Mouse (Mus musculus): Measurements from ENCODE around the gene Rad54l.

The Rad54l gene

DNA sequence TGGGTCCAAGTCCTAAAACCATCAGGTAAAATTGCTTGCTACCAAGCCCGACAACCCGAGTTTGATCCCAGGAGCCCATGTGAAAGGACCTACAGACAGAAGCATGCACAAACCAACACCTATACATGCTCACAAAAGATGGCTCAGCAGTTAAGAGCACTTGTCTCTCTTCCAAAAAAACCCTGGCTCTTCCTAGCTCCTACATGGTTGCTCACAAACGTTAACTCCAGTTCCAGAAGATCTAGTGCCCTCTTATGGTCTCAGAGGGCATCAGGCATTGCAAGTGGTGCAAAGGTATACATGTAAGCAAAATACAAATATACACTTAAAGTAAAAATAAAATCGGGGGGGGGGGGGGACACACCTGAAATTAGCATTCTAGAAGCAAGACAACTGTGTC, 50.3 kb downstream of the Rad54l start:
- DNase-seq (ENCODE audit: low read depth), result peak; percentile 19

DNA sequence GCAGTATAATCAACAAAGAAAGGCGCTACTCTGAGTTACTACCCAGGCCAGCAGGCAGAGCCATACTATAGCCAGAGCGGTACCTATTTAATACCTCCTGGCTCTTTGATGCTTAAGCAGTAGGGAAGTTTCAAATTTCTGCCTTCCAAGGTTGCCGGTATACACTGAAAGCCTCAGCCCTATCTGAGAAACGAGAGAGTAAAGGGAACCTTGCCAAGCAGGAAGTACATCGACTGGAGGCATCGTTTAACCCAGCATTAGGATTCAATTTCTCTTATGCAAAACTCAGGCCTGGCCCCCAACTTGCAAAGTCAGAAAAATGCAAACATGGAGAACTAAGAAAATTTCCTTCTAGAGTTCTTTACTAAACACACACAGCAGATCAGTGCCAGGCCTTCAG, 53.4 kb downstream of the Rad54l start:
- DNase-seq (ENCODE audit: low read depth), result no peak

DNA sequence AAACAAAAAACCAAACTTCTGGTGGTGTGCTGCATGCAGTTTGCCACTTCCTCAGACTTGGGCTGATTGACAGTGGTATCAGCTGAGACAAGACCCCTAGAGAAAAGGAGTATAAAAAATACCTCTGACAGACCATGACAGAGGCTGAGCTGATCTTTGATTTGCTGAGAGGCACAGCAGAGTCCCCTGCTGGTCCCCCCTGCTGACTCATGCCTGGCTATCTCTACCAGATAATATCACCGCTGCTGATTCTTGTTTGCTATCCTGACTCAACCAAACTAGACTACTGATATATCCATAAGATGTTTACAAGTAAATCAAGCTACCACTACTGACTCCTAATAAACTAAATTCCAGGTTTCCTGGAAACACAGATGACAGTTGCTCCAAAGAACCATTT, 59.6 kb downstream of the Rad54l start:
- no peak for DNase-seq (ENCODE audit: low read depth)

DNA sequence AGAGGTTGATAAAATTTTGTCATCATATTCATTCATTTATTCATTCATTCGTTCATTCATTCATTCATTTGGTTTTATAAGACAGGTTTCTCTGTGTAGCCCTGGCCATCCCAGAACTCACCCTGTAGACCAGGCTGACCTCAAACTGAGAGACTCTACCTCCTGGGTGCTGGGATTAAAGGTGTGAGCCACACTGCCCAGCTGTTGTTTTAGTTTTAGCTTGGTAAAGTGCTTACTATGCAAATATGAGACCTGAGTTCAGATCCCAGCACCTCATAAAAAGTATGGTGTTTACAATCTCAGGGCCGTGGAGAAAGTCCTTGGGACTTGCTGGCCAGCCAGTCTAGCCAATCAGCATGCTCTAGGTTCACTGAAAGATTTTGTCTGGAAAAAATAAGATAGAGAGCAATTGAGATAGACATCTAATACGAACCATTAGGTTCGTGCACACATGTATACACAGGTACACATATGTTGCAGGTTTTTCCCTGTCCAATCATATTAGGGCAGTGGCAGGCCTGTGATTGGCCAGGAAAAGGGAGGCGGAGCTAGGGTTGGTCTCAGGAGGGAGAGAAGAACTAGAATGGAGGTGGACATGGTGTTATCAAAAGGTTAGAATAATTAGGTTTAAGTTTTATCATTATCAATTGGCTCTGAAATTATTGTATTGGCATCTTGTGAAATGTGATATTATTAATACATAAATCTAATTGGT, 64.3 kb downstream of the Rad54l start:
- DNase-seq (ENCODE audit: low read depth), result no peak

DNA sequence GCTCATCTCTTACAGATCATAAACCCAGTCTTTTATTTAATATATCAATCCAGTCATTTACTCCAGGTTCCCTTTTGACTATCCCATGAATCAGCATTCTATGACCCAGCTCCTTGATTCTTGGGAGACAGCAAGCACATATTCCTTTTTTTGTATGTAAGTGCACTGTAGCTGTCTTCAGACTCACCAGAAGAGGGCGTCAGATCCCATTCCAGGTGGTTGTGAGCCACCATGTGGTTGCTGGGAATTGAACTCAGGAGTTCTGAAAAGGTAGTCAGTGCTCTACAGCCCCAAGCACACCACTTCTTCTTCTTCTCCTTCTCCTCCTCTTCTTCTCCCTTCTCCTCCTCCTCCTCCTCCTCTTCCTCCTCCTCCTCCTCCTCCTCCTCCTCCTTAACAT, 65.9 kb downstream of the Rad54l start:
- DNase-seq (ENCODE audit: low read depth), result no peak

DNA sequence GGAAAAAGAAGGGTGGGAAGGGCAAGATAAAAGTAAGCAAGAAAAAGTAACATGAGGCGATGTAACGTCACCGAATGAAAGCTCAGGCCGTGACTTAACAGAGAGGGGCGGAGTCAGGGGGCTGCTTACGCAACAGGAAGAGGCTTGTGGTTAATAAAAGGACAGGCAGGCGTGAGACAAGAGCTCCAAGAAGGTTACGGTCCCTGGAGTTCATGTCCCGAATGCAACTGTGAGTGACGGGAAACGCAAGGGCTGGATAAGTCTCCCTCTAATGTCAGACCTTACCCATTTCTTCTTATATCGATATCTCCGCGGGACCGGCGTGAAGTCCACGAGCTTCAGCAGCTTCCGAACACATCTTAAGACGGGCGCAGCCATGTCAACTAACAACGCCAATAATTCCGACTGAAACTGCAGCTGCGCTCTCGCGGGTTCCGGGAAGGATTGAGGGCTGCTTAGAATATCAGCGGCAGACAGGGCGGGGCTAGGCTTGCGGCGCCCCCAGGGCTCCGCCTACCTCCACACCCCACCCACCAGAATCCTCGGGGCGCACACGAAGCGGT, 70.0 kb downstream of the Rad54l start, which contains the start of gene Nsun4:
TSS of gene Nsun4 (minus strand) at position 478 of the 563 bp plus-strand sequence.
- peak; percentile 93 for DNase-seq (ENCODE audit: low read depth)

DNA sequence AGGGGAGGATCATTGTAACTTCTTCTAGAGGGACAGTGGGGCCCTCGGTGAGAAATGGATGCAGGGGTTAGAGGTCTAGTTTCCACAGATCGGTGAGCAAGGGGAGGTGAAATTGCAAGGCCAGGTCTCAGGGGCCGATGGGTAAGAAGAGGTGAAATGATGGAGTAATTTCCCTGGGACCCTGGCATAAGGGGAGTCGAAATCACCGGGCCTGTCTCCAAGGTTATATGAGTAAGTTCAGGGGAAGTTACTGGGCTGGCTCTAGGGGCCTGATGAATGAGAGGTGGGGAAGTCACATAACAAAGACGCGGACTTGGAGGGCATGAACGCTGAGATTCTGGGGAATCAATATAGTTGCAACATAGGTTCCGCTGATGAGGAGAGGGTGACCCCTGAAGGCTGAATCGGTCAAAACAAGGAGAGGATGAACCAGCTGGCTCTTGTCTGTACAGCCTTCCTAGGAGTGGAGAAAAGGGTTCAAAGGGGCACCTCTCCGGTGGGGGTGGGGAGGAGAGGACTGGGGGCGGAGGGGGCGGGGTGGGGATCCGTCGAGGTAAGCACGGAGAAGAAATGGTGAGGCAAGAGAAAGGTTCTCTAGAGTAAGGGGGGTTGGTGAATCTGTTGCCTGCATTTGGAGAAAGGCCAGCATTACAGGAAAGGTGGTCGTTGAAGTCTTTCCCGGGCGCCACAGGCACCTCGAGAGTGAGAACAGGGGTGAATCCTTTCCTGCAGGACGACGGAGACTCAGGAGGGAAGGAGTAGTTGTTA, 70.8 kb downstream of the Rad54l start:
- DNase-seq (ENCODE audit: low read depth), result peak; percentile 24

DNA sequence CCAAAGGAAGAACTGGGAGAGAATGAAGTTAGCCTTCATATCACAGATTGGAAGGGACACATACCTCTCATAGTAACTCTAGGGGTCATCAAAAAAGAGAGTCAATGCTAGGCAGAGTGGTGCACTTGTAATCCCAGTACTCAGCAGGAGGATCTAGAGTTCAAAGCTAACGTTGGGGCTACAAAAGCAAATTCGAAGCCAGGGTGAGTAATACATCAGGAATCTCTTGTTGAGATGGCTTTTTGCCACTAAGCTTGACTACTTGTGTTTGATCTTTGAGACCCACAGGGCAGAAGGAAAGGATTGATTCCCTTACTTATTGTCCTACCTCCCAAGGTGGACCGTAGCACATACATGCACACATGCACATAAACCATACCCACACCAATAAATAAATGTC, 74.3 kb downstream of the Rad54l start:
- no peak for DNase-seq (ENCODE audit: low read depth)

DNA sequence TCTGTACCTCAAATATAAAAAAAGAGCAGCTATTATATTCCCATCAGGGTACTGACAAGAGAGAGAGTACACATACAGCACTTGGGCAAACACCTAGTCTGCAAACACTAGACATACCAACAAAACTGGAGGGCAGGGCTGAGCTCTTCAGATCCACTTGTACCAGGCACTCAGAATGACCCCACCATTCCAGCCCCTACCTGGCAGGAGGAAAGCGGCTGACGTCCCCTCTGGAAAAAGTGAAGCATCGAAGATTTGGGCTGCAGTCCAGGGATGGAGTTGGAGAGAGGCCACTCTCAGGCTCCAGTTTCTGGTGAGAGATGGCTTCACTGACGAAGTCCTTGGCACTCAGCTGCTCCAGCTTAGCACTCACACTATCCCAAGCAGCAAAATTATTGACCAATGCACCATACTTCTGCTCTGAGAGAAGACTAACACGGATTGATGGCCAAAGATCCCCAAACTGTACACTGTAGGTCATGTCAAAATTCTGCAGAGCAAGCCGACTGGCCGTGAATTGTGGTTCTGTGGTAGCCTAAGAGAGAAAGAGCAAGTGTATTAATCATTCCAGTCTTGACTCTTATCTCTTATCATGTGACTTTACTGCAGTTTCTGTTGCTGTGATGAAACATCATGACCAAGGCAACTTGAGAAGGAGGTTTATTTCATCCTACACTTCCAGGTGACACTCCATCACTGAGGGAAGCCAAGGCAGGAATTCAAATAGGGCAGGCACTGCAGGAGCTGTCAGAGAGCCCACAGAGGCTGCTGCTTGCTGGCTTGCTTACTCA, 75.2 kb downstream of the Rad54l start:
- no peak for DNase-seq (ENCODE audit: low read depth)

DNA sequence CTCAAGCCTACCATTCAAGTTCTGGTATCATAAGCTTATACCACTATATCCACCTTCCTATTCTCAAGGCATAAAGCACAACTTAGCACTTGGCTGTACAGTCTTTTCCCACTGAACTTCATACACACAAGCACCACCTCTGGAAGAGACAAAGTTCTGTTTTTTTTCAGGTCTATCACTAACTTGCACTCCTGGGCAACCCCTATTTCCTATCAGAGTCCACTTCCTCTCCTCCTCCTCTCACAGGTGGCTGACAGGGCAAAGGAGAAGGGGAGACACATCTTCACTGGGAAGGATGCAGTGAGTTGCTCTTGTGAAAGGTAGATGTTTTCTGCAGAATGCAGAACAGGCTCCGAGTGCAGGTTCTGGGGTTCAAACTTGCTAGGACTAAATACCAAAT, 75.8 kb downstream of the Rad54l start:
- no peak for DNase-seq (ENCODE audit: low read depth)

DNA sequence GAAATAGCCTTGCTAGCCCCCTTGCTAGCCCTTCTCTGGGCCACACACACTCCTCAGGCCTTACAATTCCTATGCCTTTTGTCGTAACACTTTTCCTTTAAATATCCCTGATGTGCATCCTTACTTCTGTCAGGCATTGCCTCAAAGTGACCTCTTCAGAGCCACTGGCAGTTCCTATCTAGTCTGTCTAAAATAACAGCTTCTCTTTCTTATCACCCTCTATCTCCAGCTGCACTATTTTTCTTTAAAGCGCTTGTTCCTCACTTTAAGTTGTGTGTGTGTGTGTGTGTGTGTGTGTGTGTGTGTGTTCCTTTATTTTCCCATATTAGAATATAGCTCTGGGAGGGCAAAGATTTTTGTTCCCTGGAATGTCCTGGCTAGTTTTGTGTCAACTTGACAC, 76.9 kb downstream of the Rad54l start:
- DNase-seq (ENCODE audit: low read depth), result no peak
